Mouse (Mus musculus): ENCODE measurements around the gene Cep89. TPM values are rescaled to one million over a fixed set of nuclear protein-coding genes. Genes with fewer than 3 reads are reported as not detected.

Gene Cep89
- polyA plus RNA-seq, 1 experiment from 2014 or later = 38.1 TPM

DNA sequence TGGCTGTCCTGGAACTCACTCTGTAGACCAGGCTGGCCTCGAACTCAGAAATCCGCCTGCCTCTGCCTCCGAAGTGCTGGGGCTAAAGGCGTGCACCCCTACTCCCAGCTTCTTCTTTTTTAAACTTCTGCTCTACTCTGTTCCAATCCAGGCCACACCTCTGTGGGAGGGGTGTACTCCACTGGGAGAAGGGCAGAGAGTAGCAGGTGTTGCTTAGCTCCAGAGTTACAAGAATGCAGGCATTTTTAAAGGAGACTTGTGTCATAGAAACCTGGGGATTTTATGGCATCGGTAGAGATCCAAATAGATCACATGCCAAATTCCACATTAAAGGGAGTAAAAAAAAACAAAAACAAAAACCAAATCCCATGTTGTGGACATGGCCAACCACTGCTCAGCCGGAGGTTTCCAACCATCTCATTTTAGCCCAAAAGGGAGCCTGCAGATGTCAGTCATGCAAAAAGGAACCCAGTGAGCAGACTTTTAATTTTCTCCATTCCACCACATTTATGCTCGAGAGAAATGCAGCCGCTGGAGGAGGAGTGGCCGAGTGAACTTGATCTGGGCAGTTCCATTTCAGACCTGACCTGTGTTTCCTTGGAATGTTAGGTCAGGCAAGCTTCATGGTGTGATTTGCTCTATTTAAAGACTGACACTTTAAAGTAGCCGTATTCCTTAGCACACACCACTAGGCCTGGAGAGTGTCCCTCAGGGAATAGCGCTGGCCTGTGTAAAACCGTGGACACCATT is 31.5 kb upstream of the Cep89 start:
- POLR2A ChIA-PET = no interaction called here
- H3K27me3 ChIP-seq = no peaks in the 10 kb centered on the region
- CTCF ChIA-PET = interaction anchor here (1.9 kb wide), 1 partner anchor 8 kb away, joined by 6 read pairs; no protein-coding TSS in a partner anchor
- ATAC-seq = peak; percentile 10
- no peak for DNase-seq (ENCODE audit: low read depth, low spot score)
- TF ChIP-seq CTCF (IDR thresholded peaks at IDR 0.05) = no peak
- in situ Hi-C loops (cut with MboI; ENCODE audit: low pct_unique_long_range_greater_than_20kb) = no loop called here

DNA sequence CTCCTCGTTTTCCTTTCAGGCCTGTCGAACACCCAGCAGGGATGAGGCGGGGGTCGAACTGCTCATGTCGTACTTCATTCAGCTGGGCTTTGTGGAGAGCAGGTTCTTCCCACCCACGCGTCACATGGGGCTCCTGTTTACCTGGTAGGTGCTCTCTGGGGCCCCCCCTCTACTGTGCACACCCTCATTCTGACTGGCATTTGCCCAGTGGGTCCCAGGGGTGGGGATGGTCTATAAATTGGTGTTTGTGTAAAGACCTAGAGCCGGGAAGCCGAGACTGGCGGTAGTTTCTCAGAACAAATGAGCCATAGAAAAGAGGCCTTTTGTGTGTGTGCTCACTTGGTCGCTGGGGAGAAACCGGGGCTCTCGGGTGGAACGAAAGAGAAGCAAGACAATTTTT is 25.7 kb upstream of the Cep89 start:
- in situ Hi-C loops (cut with MboI; ENCODE audit: low pct_unique_long_range_greater_than_20kb) = no loop called here
- H3K27me3 ChIP-seq = no peaks in the 10 kb centered on the region
- ChIA-PET CTCF (interaction anchor here (1.1 kb wide), 1 partner anchor 8 kb away, joined by 4 read pairs; no protein-coding TSS in a partner anchor), POLR2A (no interaction called here)
- no peak for DNase-seq (ENCODE audit: low read depth, low spot score)
- ATAC-seq = no peak
- no peak for TF ChIP-seq CTCF (IDR thresholded peaks at IDR 0.05)

DNA sequence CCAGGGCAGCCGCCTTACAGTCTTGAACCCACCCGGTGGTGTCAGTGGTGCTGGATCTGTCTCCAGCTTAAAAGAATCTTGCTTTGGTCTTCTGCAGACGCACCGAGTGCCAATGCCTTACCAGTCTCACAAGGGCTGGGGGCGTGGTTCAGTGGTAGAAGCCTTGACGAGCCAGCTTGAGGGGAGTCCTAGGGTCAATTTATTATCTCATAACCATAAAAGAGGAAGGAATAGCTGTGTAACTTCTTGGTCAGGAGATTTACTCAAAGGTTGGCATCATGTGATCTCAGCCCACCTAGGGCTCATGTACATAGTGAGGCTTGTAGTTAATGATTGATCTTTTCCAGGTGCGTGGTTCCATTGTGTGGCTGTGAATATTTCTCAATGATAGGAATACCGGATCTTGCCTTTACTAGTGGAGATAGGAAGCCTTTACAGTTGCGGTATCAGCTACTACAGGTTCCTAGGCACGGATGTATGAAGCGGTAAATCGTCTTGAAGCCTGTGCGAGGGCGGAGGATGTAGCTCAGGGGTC is 24.3 kb upstream of the Cep89 start:
- in situ Hi-C loops (cut with MboI; ENCODE audit: low pct_unique_long_range_greater_than_20kb) = no loop called here
- TF ChIP-seq CTCF (IDR thresholded peaks at IDR 0.05) = no peak
- POLR2A ChIA-PET = interaction anchor here (1.1 to 1.8 kb wide), 3 partner anchors 10 to 38 kb away, joined by 6 to 9 read pairs (median 6); partner anchors contain the start of gene Rhpn2
- no peaks in the 10 kb centered on the region for H3K27me3 ChIP-seq
- CTCF ChIA-PET = interaction anchor here (1.8 kb wide), 1 partner anchor 8 kb away, joined by 6 read pairs; no protein-coding TSS in a partner anchor
- ATAC-seq (peak; percentile 2), DNase-seq (ENCODE audit: low read depth, low spot score) (no peak)

DNA sequence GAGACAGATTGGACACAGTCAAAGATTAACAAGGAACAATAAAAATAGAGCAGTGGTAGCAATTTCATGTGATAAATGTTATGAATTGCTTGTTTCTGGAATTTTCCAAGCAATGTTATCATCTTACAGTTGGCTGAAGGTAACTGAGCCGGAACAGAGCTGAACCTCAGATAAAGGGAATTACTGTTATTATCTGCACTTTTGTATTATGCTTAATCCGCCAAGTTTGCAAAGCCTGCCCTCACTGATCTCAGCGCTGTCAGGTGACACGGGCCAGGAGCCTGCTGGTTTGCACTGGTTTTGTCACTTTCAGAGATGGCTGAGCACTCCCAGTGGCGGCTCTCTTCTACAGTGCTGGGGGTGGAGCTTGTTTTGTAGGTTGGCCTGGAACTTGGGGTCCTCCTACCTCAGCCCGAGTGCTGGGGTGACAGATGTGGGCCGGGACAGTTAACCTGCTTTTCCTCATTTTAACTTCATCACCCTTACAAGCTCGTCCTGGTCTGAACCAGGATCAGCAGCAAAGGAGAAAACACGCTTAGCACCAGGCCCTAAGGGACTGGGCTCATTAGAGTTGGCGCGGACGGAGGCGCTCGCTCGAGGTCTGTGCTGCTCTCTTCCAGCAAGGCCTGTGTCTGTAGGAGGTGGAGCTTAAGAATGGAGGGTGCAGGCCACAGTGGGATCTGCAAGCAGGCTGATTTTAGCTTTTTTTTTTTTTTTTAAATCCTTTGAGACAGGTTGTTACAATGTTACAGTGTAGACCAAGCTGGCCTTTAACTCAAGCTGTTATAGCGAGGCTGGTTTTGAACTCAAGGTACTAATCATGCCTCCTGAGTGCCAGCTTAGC is 23.5 kb upstream of the Cep89 start:
- DNase-seq (ENCODE audit: low read depth, low spot score) (no peak), ATAC-seq (peak; percentile 62)
- TF ChIP-seq CTCF (IDR thresholded peaks at IDR 0.05) = no peak
- no peaks in the 10 kb centered on the region for H3K27me3 ChIP-seq
- in situ Hi-C loops (cut with MboI; ENCODE audit: low pct_unique_long_range_greater_than_20kb) = no loop called here
- POLR2A ChIA-PET = interaction anchor here (0.7 to 1.8 kb wide), 4 partner anchors 11 to 39 kb away, joined by 3 to 9 read pairs (median 6); partner anchors contain the start of gene Rhpn2
- CTCF ChIA-PET = interaction anchor here (1.1 to 1.8 kb wide), 2 partner anchors 9 to 13 kb away, joined by 3 to 6 read pairs; no protein-coding TSS in a partner anchor

DNA sequence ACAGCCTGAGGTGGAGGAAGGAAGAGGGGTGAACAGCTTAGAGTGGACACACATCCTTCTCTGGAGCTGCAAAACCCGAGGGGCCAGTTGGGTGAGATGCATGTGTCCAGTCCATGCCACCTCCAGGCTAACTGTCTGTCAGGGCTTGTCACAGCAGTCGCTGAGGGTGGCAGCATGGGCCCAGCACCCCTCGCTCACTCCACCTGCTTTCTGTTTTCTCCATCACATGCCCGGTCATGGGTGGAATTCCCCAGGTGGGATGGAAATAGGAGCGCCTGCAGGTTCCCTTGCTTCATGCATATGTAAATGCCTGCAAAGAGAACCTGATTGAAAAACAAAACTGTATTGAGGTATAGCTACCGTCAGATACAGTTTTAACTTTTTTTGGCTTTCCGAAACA is 22.6 kb upstream of the Cep89 start:
- no peak for ATAC-seq
- no peak for DNase-seq (ENCODE audit: low read depth, low spot score)
- no peaks in the 10 kb centered on the region for H3K27me3 ChIP-seq
- in situ Hi-C loops (cut with MboI; ENCODE audit: low pct_unique_long_range_greater_than_20kb) = no loop called here
- CTCF ChIA-PET = interaction anchor here (1.1 kb wide), 1 partner anchor 12 kb away, joined by 3 read pairs; no protein-coding TSS in a partner anchor
- POLR2A ChIA-PET = no interaction called here
- TF ChIP-seq CTCF (IDR thresholded peaks at IDR 0.05) = no peak

DNA sequence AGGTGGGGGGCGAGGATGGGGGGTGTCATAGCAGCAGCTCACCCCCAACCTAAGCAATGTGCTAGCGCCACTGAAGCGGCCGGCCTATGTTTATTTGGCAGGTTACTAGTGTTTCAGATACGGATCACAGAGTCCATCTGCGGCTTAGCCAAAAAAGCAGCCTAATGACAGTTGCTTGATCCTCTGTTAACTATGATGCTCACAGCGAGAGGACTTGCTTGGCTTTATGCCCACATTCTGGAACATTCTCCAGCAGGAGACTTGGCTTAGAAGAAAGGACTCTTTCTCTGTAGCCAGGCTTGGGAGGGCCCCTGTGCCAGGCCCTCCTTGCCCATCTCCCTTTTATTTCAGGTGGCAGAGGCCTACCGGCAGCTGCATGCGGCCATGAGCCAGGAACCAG is 20.2 kb upstream of the Cep89 start:
- no peak for DNase-seq (ENCODE audit: low read depth, low spot score)
- in situ Hi-C loops (cut with MboI; ENCODE audit: low pct_unique_long_range_greater_than_20kb) = no loop called here
- TF ChIP-seq CTCF (IDR thresholded peaks at IDR 0.05) = no peak
- peak; percentile 34 for ATAC-seq
- CTCF ChIA-PET = interaction anchor here (1.8 kb wide), 1 partner anchor 9 kb away, joined by 6 read pairs; no protein-coding TSS in a partner anchor
- POLR2A ChIA-PET = no interaction called here
- H3K27me3 ChIP-seq = no peaks in the 10 kb centered on the region

DNA sequence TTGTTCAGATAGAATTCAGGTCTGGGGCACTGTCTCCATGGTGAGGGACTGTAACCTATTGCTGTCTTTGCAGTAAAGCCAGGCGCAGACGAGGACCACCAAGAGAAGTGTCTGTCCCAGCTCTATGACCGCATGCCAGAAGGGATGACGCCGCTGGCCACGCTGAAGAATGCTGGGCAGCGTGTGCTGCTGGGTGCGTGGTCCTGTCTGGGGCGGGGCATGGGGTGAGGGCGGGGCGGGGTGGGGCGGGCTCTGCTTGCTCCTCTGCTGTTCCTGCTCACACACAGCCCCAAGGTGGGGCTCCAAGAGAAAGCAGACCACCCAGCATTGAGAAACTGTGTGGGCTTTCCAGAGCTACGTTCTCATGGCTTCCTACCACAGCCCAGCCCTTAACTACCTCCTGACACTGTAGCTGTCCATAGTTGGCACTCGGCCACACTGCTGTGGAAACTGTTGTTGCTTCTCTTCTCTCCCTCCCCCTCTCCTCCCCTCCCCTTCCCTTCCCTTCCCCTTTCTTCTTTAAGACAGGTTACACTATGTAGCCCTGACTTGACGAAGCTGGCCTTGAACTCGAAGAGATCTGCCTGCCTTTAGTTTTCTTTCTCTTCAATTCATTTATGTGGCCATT is 17.2 kb upstream of the Cep89 start:
- no peaks in the 10 kb centered on the region for H3K27me3 ChIP-seq
- CTCF ChIA-PET = interaction anchor here (1.3 to 1.4 kb wide), 2 partner anchors 9 to 10 kb away, joined by 4 read pairs; no protein-coding TSS in a partner anchor
- ATAC-seq (no peak), DNase-seq (ENCODE audit: low read depth, low spot score) (no peak)
- in situ Hi-C loops (cut with MboI; ENCODE audit: low pct_unique_long_range_greater_than_20kb) = no loop called here
- TF ChIP-seq CTCF (IDR thresholded peaks at IDR 0.05) = no peak
- POLR2A ChIA-PET = interaction anchor here (1.0 kb wide), 1 partner anchor 8 kb away, joined by 4 read pairs; no protein-coding TSS in a partner anchor

DNA sequence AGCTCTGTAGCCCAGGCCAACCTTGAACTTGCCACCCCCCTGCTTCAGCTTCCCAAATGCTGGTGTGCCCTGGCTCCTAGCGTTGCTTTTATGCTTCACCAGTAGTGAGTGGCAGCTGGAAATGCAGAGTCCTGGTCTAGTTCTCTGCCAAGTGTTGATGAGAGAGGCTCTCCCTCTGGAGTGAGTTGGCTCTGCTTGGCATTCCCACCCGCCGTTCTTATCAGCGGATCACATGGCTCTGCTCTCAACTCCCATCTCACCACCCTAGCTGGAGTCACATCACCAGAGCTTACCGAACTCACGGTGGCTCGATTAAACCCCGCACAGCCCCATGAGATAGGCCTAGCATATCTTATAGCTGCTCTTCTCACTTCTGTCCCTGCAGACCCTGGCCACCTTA is 16.5 kb upstream of the Cep89 start:
- H3K27me3 ChIP-seq = no peaks in the 10 kb centered on the region
- ChIA-PET CTCF (interaction anchor here (1.4 kb wide), 1 partner anchor 9 kb away, joined by 4 read pairs; no protein-coding TSS in a partner anchor), POLR2A (no interaction called here)
- in situ Hi-C loops (cut with MboI; ENCODE audit: low pct_unique_long_range_greater_than_20kb) = no loop called here
- TF ChIP-seq CTCF (IDR thresholded peaks at IDR 0.05) = no peak
- ATAC-seq (no peak), DNase-seq (ENCODE audit: low read depth, low spot score) (no peak)

DNA sequence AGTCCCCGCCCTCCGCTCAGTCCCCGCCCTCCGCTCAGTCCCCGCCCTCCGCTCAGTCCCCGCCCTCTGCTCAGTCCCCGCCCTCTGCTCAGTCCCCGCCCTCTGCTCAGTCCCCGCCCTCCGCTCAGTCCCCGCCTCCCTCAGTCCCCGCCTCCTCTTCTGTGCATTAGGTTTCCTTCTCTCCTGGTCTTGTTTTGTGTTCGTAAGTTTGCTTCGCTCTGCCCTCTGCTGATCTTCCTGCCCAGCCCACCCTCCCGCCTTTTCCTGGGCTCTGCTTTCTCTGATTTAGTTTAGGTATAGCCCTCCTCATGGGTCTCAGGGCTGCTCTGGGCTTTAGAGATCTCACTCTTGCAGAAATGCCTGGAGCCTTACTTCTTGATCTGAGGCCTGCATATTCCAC is 15.0 kb upstream of the Cep89 start:
- POLR2A ChIA-PET = no interaction called here
- DNase-seq (ENCODE audit: low read depth, low spot score) (no peak), ATAC-seq (no peak)
- CTCF ChIA-PET = no interaction called here
- in situ Hi-C loops (cut with MboI; ENCODE audit: low pct_unique_long_range_greater_than_20kb) = no loop called here
- no peak for TF ChIP-seq CTCF (IDR thresholded peaks at IDR 0.05)
- no peaks in the 10 kb centered on the region for H3K27me3 ChIP-seq

DNA sequence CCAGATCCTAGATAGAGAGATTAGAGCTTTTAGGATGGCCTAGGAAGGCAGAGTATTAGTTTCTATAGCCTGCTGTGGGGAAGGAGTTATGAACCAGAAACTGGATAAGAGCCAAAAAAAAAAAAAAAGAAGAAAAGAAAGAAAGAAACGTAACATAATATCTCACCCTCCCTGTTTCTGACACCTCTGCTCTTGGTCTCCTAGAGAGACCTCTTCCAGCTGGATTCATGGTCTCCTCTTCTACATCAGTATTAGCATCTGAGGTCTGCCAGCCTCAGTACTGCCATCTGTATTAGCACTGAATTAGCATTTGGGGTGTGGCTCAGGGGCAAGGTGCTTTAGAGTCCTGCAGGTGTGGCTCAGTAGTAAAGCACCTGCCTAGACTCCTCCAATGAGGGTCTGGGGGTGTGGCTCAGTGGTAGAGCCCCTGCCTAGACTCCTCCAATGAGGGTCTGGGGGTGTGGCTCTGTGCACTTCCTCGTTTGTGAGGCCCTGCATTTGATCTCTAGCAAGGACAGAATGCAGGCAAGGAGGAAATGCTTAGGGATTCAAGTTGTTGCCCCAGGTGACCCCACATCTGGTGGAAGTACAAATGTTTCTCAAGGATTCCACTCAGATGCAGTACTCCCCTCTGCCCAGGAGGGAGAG is 14.0 kb upstream of the Cep89 start:
- no peak for DNase-seq (ENCODE audit: low read depth, low spot score)
- ChIA-PET POLR2A (no interaction called here), CTCF (no interaction called here)
- in situ Hi-C loops (cut with MboI; ENCODE audit: low pct_unique_long_range_greater_than_20kb) = no loop called here
- H3K27me3 ChIP-seq = no peaks in the 10 kb centered on the region
- no peak for ATAC-seq
- no peak for TF ChIP-seq CTCF (IDR thresholded peaks at IDR 0.05)
